Mouse (Mus musculus) hematopoietic stem cell, adult 5-6 weeks (primary cell): ENCODE measurements at regions not wholly inside any gene's neighbourhood (a gene's known extent, or its start where the extent isn't known, plus 50 kb on each side); places are given as distances from the start of the nearest gene placed in this dataset.
A peak's percentile ranks its signal among the peaks of the same experiment; 100 is the strongest.

Experiments used
- ATAC-seq, 2 experiments: fragments of 125-278 bp in 1 of 2; replicated peaks in 1 of 2; 2 replicates each; pipeline ENCODE4 v1.8.0; 2016 to 2017; ENCODE audit warnings: inconsistent platforms in 2 of 2, mild to moderate bottlenecking in 2 of 2, moderate number of reproducible peaks in 2 of 2, low read depth in 1 of 2, moderate TSS enrichment in 1 of 2; ENCODE audit not compliant: low FRiP score in 2 of 2, poor library complexity in 2 of 2, severe bottlenecking in 2 of 2, insufficient read depth in 1 of 2, low TSS enrichment in 1 of 2

DNA sequence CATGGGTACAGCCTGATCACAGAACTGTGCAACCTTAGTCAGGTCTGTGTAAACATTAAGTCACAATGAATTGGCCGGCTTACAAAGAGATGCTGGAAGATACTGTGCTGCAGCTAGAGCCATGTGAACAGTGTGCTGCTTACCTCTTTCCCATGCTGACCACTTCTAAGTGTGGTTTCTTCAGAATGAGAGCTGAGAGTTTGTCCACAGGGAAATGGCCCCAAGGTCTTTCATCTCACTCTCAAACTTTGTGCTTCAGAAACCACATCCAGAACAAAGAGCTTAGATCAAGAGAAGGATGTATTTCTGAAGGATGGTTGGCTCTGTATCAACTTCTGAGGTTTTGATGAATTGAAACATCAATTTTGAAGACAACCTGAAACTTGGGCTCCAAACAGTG is 165.7 kb downstream of the Lrrc3b start:
- ATAC-seq: no peak

DNA sequence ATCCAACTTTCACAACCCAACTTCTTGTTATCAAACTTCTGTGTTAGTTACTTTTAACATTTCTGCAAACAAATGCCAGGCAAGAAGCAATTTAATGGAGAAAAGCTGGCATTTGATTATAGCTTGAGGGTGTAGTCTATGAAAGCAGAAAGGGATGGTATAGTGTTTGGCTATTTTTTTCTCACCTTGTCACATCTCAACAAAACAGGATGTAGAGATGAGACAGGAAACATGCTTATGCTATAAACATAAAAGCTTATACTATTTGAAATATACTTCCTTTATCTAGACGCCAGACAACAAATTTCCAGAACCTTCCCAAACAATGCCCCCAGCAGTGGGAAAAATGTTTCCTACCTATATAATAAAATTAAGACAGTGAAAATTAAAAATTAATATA is 166.4 kb downstream of the Lrrc3b start:
- no peak for ATAC-seq

DNA sequence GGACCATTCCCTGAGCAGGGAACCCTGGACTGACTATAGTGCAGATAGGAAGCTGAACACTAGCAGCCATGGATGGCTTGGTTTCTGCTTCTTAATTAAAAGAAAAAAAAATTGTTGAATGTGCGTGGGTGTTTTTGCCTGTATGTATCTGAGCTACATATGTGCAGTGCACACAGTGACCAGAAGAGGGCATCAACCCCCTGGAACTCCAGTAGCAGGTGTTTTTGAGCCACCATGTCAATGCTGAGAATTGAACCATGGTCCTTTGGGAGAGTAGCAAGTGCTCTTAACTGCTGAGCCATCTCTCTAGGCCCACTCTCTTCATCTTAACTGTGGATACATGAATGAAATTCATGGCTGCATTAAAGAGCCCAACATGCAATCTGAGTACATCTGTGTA is 172.5 kb downstream of the Lrrc3b start:
- ATAC-seq: peak; percentile 12 to 51; a peak in 1 of 4 replicates

DNA sequence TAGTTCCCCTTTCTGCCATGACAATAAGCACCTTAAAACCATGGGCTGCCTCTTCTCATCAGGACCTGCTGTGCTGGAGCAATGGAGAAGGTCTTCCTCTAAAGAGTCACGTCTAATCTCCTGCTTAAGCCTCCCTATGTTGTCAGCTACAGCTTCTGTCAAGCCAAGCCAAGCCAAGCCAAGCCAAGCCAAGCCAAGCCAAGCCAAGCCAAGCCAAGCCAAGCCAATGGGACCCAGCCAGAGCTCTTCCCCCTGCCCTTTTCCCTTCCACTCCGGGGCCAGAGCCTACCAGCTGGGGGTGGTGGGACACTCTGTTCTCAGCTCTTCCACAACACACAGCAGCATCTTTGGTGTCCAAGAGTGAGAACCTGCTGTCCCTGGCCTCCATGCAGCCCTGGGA is 175.8 kb downstream of the Lrrc3b start:
- no peak for ATAC-seq

DNA sequence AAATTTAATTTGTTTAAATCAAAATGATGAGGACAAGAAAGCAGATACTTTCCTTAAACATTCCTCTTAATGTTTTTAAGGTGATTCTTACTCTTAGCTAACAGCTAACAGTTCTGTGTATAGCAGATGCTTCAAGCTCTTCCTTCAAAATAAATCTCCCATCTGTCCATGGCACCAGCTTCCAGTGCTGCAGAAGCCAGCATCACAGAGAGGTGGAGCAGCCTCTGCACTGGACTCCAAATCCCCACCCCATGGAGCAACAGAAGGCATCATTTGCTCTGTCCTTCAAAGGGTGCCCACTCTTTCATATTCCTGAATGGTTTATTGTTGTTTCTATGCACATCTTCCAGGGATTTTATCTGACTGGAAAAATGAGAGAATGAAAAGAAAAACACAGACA is 183.1 kb downstream of the Lrrc3b start:
- no peak for ATAC-seq

DNA sequence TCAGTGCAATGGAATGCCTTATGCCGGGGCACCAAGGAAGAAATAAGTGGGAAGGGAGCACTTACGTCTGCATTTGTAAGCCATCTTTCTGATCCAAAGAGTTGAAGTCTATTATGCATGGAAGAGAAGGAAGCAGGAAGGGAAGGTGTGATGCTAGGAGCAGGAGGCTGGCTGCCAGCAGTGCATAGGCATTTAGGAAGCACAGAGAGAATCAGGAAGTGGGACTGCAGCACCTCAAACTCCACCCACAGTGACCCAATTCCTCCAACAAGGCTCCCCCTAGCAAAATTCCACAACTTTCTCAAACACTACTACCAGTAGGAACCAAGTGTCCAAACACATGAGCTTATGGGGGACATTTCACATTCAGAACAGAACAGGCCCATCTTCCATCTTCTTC is 233.2 kb downstream of the Lrrc3b start:
- no peak for ATAC-seq

DNA sequence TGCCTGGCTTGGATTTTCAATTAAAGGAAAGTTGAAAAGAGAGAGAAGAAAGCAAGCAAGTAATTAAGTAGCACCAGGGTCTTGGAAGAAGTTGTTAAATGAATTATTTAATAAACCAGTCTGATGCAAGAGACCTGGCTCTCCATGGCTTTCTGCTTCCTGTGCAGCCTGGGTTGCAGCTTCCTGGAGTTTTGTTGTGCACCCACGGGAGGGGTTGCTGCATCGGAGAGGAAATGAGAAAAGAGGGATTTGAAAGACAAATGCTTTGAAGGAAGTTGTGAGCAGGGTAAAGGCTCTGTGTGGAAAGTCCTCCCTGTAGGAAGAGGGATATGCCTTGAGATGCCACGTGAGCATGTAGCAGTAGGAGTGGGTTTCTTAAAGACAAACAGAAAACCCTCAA is 234.5 kb downstream of the Lrrc3b start:
- 0 out of 4 replicates have a peak, but pooled peaks of 1 of the 2 experiments have one; percentile 36 for ATAC-seq
